Mouse (Mus musculus) kidney, postnatal 25 days (tissue): ENCODE measurements around the gene Rasgrp1.

ENCODE experiments used
- DNase-seq, 2 experiments: peaks; one replicate each; pipeline ENCODE4 v3.0.0; 2021; ENCODE audit warnings: mixed read lengths in 2 of 2

Gene Rasgrp1

GRCm38 (mm10) chr2:117328521-117329285 lies 14.1 kb downstream of the Rasgrp1 start:
- DNase-seq, result no peak

GRCm38 (mm10) chr2:117322399-117322798 lies 20.4 kb downstream of the Rasgrp1 start:
- no peak for DNase-seq

GRCm38 (mm10) chr2:117321231-117321630 lies 21.6 kb downstream of the Rasgrp1 start:
- DNase-seq, result no peak

GRCm38 (mm10) chr2:117318991-117319390 lies 23.8 kb downstream of the Rasgrp1 start:
- DNase-seq, result no peak

- no peak for DNase-seq
These were observed 29.1 kb downstream of the Rasgrp1 start for GRCm38 (mm10) chr2:117313586-117314235.

- DNase-seq, result no peak
These were observed 30.3 kb downstream of the Rasgrp1 start for GRCm38 (mm10) chr2:117312441-117312895.

- no peak for DNase-seq
These were observed 30.8 kb downstream of the Rasgrp1 start for GRCm38 (mm10) chr2:117312030-117312429.

- no peak for DNase-seq
These were observed 31.5 kb downstream of the Rasgrp1 start for GRCm38 (mm10) chr2:117311349-117311748.

GRCm38 (mm10) chr2:117309046-117309445 lies 33.8 kb downstream of the Rasgrp1 start:
- no peak for DNase-seq

GRCm38 (mm10) chr2:117307959-117308358 lies 34.8 kb downstream of the Rasgrp1 start:
- DNase-seq, result no peak

- DNase-seq, result no peak
These were observed 37.9 kb downstream of the Rasgrp1 start for GRCm38 (mm10) chr2:117304941-117305340.

GRCm38 (mm10) chr2:117303391-117304350 lies 39.1 kb downstream of the Rasgrp1 start:
- DNase-seq, result no peak

- no peak for DNase-seq
These were observed 43.0 kb downstream of the Rasgrp1 start for GRCm38 (mm10) chr2:117299596-117300448.

- DNase-seq, result no peak
These were observed 54.5 kb downstream of the Rasgrp1 start for GRCm38 (mm10) chr2:117288291-117288690.

- DNase-seq, result peak; percentile 49 to 67
These were observed 78.9 kb downstream of the Rasgrp1 start for GRCm38 (mm10) chr2:117263786-117264408.

GRCm38 (mm10) chr2:117262184-117262583 lies 80.6 kb downstream of the Rasgrp1 start:
- DNase-seq, result no peak

- no peak for DNase-seq
These were observed 85.2 kb downstream of the Rasgrp1 start for GRCm38 (mm10) chr2:117257617-117258016.

GRCm38 (mm10) chr2:117255415-117255814 lies 87.4 kb downstream of the Rasgrp1 start:
- DNase-seq, result no peak

GRCm38 (mm10) chr2:117250001-117250510 lies 92.7 kb downstream of the Rasgrp1 start:
- DNase-seq, result peak in 1 of 2 experiments; percentile 21

GRCm38 (mm10) chr2:117249255-117250000 lies 93.4 kb downstream of the Rasgrp1 start, which contains the start of gene Fam98b:
Gene Fam98b, plus strand, starts transcription at chr2:117249739.
- peak; percentile 89 to 92 for DNase-seq
